Mouse (Mus musculus) limb, embryonic 15.5 days (tissue): ENCODE results near the gene Zfp59. TPM values are rescaled to one million over a fixed set of nuclear protein-coding genes. Genes with fewer than 3 reads are reported as not detected.

Experiments
- ATAC-seq: fragments of 200-750 bp; cut with Nextera tagmentation; 2 replicates; pipeline ENCODE4 v1.8.0; 2017; ENCODE audit warnings: low read depth, moderate TSS enrichment; ENCODE audit not compliant: insufficient number of reproducible peaks, low FRiP score, low TSS enrichment
- H3K27ac ChIP-seq: fragments of 300-500 bp; sonication (generic); 2 replicates; pipeline ENCODE4 v1.5.1; 2015; ENCODE audit warnings: moderate library complexity, mild to moderate bottlenecking, inconsistent platforms
- H3K27me3 ChIP-seq: fragments of 300-500 bp; sonication (generic); 2 replicates; pipeline ENCODE4 v1.6.1; 2015; ENCODE audit warnings: inconsistent platforms
- H3K36me3 ChIP-seq: fragments of 300-500 bp; sonication (generic); 2 replicates; pipeline ENCODE4 v1.6.1; 2015; ENCODE audit warnings: inconsistent platforms
- H3K4me1 ChIP-seq: fragments of 300-500 bp; sonication (generic); 2 replicates; pipeline ENCODE4 v1.6.1; 2015; ENCODE audit warnings: inconsistent platforms
- H3K4me2 ChIP-seq: fragments of 300-500 bp; sonication (generic); 2 replicates; pipeline ENCODE4 v1.6.1; 2015; ENCODE audit warnings: mild to moderate bottlenecking, inconsistent platforms
- H3K4me3 ChIP-seq: fragments of 300-500 bp; sonication (generic); 2 replicates; pipeline ENCODE4 v1.5.1; 2015; ENCODE audit warnings: mild to moderate bottlenecking, inconsistent platforms
- H3K9ac ChIP-seq: fragments of 300-500 bp; sonication (generic); 2 replicates; pipeline ENCODE4 v1.6.1; 2015; ENCODE audit warnings: inconsistent platforms
- H3K9me3 ChIP-seq: fragments of 300-500 bp; sonication (generic); 2 replicates; pipeline ENCODE4 v1.6.1; 2016; ENCODE audit warnings: inconsistent platforms
- WGBS: fragments of 180-500 bp; shearing (Covaris S2); methylation state at CpG from one replicate; pipeline ENCODE4 v1.1.7; 2015; 5-methylcytosine and 5-hydroxymethylcytosine counted together
- polyA plus RNA-seq: library from polyadenylated mRNA; unstranded; fragments of >200 nt; fragmentation: Nextera tagmentation; extraction: Ambion mirVana; gene quantifications from 2 replicates; pipeline ENCODE4 v1.2.1, GENCODE M21; 2015

Gene Zfp59
- polyA plus RNA-seq, 1 experiment from 2014 or later, result 7.2 TPM

GRCm38 (mm10) chr7:27905061-27905848 lies 66.8 kb downstream of the Zfp59 start:
- Histone ChIP-seq H3K27me3 (no peaks in the 10 kb centered on the region), H3K4me1 (no peaks in the 10 kb centered on the region), H3K4me3 (no peak overlapping the region), H3K9ac (no peak overlapping the region), H3K36me3 (peaks cover 13% of the 10 kb centered on the region), H3K27ac (no peak overlapping the region; the same call in 1 of the 2 replicates), H3K4me2 (no peak overlapping the region), H3K9me3 (0 out of 2 replicates have a peak, but pooled peaks cover 7% of the 10 kb centered on the region)
- 65% methylated on average over 11 of the region's 11 CpGs for WGBS
- no peak for ATAC-seq

Other genes starting within 250 kb of the Zfp59 start
- 108 and 127 TPM in 2 replicates for gene Akt2, start 247.1 kb upstream of the Zfp59 start, polyA plus RNA-seq
- 0.20 TPM in 1 of 2 replicates, not detected in the other for gene Ttc9b, start 184.7 kb upstream of the Zfp59 start, polyA plus RNA-seq
- gene Map3k10, start 164.0 kb upstream of the Zfp59 start, polyA plus RNA-seq, result 5.8 and 9.0 TPM in 2 replicates
- 2.8 and 3.2 TPM in 2 replicates for gene Zfp607b, start 149.3 kb upstream of the Zfp59 start, polyA plus RNA-seq
- gene Zfp60, start 107.2 kb upstream of the Zfp59 start, polyA plus RNA-seq, result 29.0 and 32.3 TPM in 2 replicates
- 1.8 and 2.0 TPM in 2 replicates for gene Zfp626, start 31.4 kb upstream of the Zfp59 start, polyA plus RNA-seq
- gene Zfp607a, start 18.9 kb downstream of the Zfp59 start, polyA plus RNA-seq, result 3.6 and 3.7 TPM in 2 replicates
- gene Zfp974, start 90.9 kb downstream of the Zfp59 start, polyA plus RNA-seq, result 8.1 and 9.2 TPM in 2 replicates
- 17.7 and 19.2 TPM in 2 replicates for gene Zfp780b, start 140.6 kb downstream of the Zfp59 start, polyA plus RNA-seq
- 2.4 and 3.5 TPM in 2 replicates for gene Zfp850, start 175.5 kb downstream of the Zfp59 start, polyA plus RNA-seq
- 279 and 292 TPM in 2 replicates for gene Psmc4, start 211.5 kb downstream of the Zfp59 start, polyA plus RNA-seq
- 0.13 and 0.22 TPM in 2 replicates for gene Fcgbp, start 232.6 kb downstream of the Zfp59 start, polyA plus RNA-seq